Mouse (Mus musculus) intestine, postnatal 0 days (tissue): ENCODE results near the gene Dnttip2. TPM values are rescaled to one million over a fixed set of nuclear protein-coding genes. Genes with fewer than 3 reads are reported as not detected.
A peak's percentile ranks its signal among the peaks of the same experiment; 100 is the strongest.

Experiments used
- ATAC-seq: fragments of 200-750 bp; cut with Nextera tagmentation; 2 replicates; pipeline ENCODE4 v1.8.0; 2017; ENCODE audit warnings: mild to moderate bottlenecking, moderate TSS enrichment, moderate library complexity
- H3K27ac ChIP-seq: fragments of 300-500 bp; sonication (generic); 2 replicates; pipeline ENCODE4 v1.5.1; 2014; ENCODE audit warnings: mild to moderate bottlenecking, low read depth, low read length, moderate library complexity
- H3K27me3 ChIP-seq: fragments of 300-500 bp; sonication (generic); replicated peaks from 2 replicates; pipeline ENCODE4 v1.6.1; 2014; ENCODE audit warnings: low read length, mixed read lengths; ENCODE audit not compliant: control insufficient read depth, insufficient read depth
- H3K36me3 ChIP-seq: fragments of 300-500 bp; sonication (generic); 2 replicates; pipeline ENCODE4 v1.6.1; 2014; ENCODE audit warnings: mild to moderate bottlenecking, moderate library complexity; ENCODE audit not compliant: control insufficient read depth, insufficient read depth
- H3K4me1 ChIP-seq: fragments of 300-500 bp; sonication (generic); replicated peaks from 2 replicates; pipeline ENCODE4 v1.6.1; 2014; ENCODE audit warnings: antibody characterized with exemption, low read length, mixed read lengths; ENCODE audit not compliant: control insufficient read depth, insufficient read depth
- H3K4me2 ChIP-seq: fragments of 300-500 bp; sonication (generic); replicated peaks from 2 replicates; pipeline ENCODE4 v1.6.1; 2014; ENCODE audit warnings: low read depth, mild to moderate bottlenecking, moderate library complexity
- H3K4me3 ChIP-seq: fragments of 300-500 bp; sonication (generic); 2 replicates; pipeline ENCODE4 v1.5.1; 2014; ENCODE audit warnings: low read depth, low read length
- H3K9ac ChIP-seq: fragments of 300-500 bp; sonication (generic); 2 replicates; pipeline ENCODE4 v1.6.1; 2014; ENCODE audit warnings: mild to moderate bottlenecking, low read depth, low read length
- H3K9me3 ChIP-seq: fragments of 300-500 bp; sonication (generic); 2 replicates; pipeline ENCODE4 v1.6.1; 2016; ENCODE audit warnings: mixed run types; ENCODE audit not compliant: control insufficient read depth
- CTCF ChIP-seq: sonication (generic); IDR thresholded peaks from 2 replicates; pipeline ENCODE4 v1.5.1; 2016; ENCODE audit warnings: low read depth, mild to moderate bottlenecking, control low read depth, antibody characterized with exemption, moderate library complexity
- WGBS: fragments of 180-500 bp; shearing (Covaris S2); extraction: QIAGEN DNeasy Blood & Tissue Kit; methylation state at CpG from one replicate; pipeline ENCODE4 v1.1.7; 2014; 5-methylcytosine and 5-hydroxymethylcytosine counted together
- polyA plus RNA-seq: library from polyadenylated mRNA; unstranded; fragments of >200 nt; fragmentation: Nextera tagmentation; extraction: Ambion mirVana; gene quantifications from 2 replicates; pipeline ENCODE4 v1.2.1, GENCODE M21; 2015

Dnttip2 gene
- polyA plus RNA-seq, 1 experiment from 2014 or later = 42.4 TPM

GRCm38 (mm10) chr3:122304560-122304959 is 30.4 kb downstream of the Dnttip2 start:
- no peak overlapping the region for H3K4me2 ChIP-seq
- H3K27me3 ChIP-seq = no peaks in the 10 kb centered on the region
- 84% methylated on average over 4 of the region's 4 CpGs for WGBS
- ATAC-seq = no peak
- no peak overlapping the region for H3K9ac ChIP-seq
- H3K4me3 ChIP-seq = no peak overlapping the region
- H3K9me3 ChIP-seq = no peaks in the 10 kb centered on the region
- no peak for TF ChIP-seq CTCF
- no peaks in the 10 kb centered on the region for H3K36me3 ChIP-seq
- no peaks in the 10 kb centered on the region for H3K4me1 ChIP-seq
- no peak overlapping the region for H3K27ac ChIP-seq

- Histone ChIP-seq H3K27ac (no peak overlapping the region), H3K9me3 (no peaks in the 10 kb centered on the region), H3K9ac (no peak overlapping the region), H3K4me2 (no peak overlapping the region), H3K4me3 (no peak overlapping the region), H3K27me3 (no peaks in the 10 kb centered on the region), H3K4me1 (no peaks in the 10 kb centered on the region), H3K36me3 (no peaks in the 10 kb centered on the region)
- TF ChIP-seq CTCF = no peak
- 46% methylated on average over 4 of the region's 4 CpGs for WGBS
- ATAC-seq = no peak
Observed at GRCm38 (mm10) chr3:122307894-122308671, 33.9 kb downstream of the Dnttip2 start.

- Histone ChIP-seq H3K9ac (no peak overlapping the region), H3K4me2 (no peak overlapping the region), H3K27ac (no peak overlapping the region), H3K27me3 (no peaks in the 10 kb centered on the region), H3K36me3 (no peaks in the 10 kb centered on the region), H3K9me3 (no peaks in the 10 kb centered on the region), H3K4me1 (0 out of 2 replicates have a peak, but pooled peaks cover 3% of the 10 kb centered on the region), H3K4me3 (no peak overlapping the region)
- ATAC-seq = no peak
- TF ChIP-seq CTCF = no peak
- WGBS = 31% methylated on average over 6 of the region's 6 CpGs
Observed at GRCm38 (mm10) chr3:122308981-122309380, 34.8 kb downstream of the Dnttip2 start.

GRCm38 (mm10) chr3:122312078-122312477 is 37.9 kb downstream of the Dnttip2 start:
- H3K9ac ChIP-seq = no peak overlapping the region
- 0 out of 2 replicates have a peak, but pooled peaks cover 3% of the 10 kb centered on the region for H3K4me1 ChIP-seq
- H3K9me3 ChIP-seq = no peaks in the 10 kb centered on the region
- H3K4me3 ChIP-seq = no peak overlapping the region
- H3K36me3 ChIP-seq = no peaks in the 10 kb centered on the region
- no peaks in the 10 kb centered on the region for H3K27me3 ChIP-seq
- peak; percentile 20; the same call in 1 of the 2 replicates for ATAC-seq
- TF ChIP-seq CTCF = peak; percentile 98
- no peak overlapping the region for H3K27ac ChIP-seq
- WGBS = 18% methylated on average over 2 of the region's 2 CpGs
- H3K4me2 ChIP-seq = no peak overlapping the region

GRCm38 (mm10) chr3:122312936-122313629 is 38.9 kb downstream of the Dnttip2 start:
- 37% methylated on average over 10 of the region's 10 CpGs for WGBS
- H3K4me1 ChIP-seq = 0 out of 2 replicates have a peak, but pooled peaks cover 3% of the 10 kb centered on the region
- H3K9ac ChIP-seq = no peak overlapping the region
- H3K36me3 ChIP-seq = no peaks in the 10 kb centered on the region
- H3K27me3 ChIP-seq = no peaks in the 10 kb centered on the region
- no peaks in the 10 kb centered on the region for H3K9me3 ChIP-seq
- no peak overlapping the region for H3K4me3 ChIP-seq
- TF ChIP-seq CTCF = no peak
- ATAC-seq = peak; percentile 87
- peak overlapping the region; percentile 76 for H3K27ac ChIP-seq
- peak overlapping the region; percentile 35 for H3K4me2 ChIP-seq

GRCm38 (mm10) chr3:122313936-122314335 is 39.7 kb downstream of the Dnttip2 start:
- H3K9ac ChIP-seq = no peak overlapping the region
- no peak for TF ChIP-seq CTCF
- H3K4me2 ChIP-seq = no peak overlapping the region
- no peak overlapping the region for H3K4me3 ChIP-seq
- peak; percentile 20; the same call in 1 of the 2 replicates for ATAC-seq
- H3K9me3 ChIP-seq = no peaks in the 10 kb centered on the region
- H3K36me3 ChIP-seq = no peaks in the 10 kb centered on the region
- peak overlapping the region; percentile 52 for H3K27ac ChIP-seq
- 31% methylated on average over 7 of the region's 7 CpGs for WGBS
- H3K4me1 ChIP-seq = 0 out of 2 replicates have a peak, but pooled peaks cover 3% of the 10 kb centered on the region
- no peaks in the 10 kb centered on the region for H3K27me3 ChIP-seq
